Mouse (Mus musculus) A20 (cell line): ENCODE measurements around the gene Cops8.

Experiments
- DNase-seq: peaks from one replicate; pipeline ENCODE4 v3.0.0-alpha.2; 2011; ENCODE audit warnings: low read depth, low spot score

The Cops8 gene

DNA sequence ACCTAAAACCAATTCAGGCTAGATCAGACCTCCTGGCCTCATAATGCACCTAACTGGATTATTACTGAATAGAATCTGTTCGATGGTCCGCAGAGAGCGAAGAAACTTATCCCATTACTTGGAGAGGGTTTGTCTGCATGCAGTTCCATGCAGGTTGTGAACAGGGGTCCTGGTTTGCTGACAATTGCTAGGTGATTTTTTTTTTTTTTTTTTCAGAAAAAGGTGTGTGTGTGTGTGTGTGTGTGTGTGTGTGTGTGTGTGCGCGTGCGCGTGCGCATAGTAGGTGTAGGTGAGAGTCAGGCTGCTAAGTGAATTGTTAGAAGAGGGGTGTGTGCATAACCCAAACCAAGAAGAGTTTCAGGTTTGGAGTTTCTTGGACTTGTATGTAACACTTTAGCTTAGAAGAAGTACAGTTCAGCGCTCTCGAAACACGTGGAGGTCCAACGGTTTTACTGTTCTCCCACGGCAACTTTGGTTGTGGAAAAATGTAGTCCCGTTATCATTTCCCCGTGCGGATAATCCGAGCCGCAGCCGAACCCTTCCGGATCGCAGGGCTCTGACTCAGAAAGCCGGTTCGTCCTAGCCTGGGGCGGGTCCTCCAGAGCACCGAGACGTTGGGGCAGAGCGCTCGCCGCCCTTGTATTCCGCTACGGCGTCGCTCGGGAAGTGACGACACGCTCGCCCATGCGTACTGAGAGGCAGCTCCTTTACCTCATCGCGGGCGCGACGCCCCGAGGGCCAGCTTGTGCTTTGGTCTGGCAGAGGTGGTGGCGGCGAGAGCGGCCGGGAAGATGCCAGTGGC, at the start of gene Cops8:
Cops8 (plus strand) TSS at position 223 of the 802 bp plus-strand sequence.
- peak; percentile 94 for DNase-seq

DNA sequence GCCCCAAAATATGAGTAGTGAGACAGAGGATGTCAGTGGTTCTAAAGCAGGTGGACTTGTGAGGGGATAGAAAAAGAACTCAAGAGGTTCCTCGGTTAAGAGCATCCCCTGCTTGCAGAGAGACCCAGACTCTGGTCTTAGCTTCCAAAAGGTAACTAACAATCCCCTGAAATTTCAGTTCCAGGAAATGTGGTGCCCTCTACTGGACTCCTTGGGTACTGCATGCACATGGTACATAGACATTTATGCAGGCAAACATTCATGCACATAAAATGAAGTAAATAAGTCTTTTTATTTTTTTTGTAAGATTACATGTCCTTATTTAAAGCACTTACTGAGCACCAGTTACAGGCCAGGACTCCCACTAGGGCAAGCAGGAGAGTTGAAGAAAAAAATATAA, 45.6 kb upstream of the Cops8 start:
- DNase-seq = no peak

DNA sequence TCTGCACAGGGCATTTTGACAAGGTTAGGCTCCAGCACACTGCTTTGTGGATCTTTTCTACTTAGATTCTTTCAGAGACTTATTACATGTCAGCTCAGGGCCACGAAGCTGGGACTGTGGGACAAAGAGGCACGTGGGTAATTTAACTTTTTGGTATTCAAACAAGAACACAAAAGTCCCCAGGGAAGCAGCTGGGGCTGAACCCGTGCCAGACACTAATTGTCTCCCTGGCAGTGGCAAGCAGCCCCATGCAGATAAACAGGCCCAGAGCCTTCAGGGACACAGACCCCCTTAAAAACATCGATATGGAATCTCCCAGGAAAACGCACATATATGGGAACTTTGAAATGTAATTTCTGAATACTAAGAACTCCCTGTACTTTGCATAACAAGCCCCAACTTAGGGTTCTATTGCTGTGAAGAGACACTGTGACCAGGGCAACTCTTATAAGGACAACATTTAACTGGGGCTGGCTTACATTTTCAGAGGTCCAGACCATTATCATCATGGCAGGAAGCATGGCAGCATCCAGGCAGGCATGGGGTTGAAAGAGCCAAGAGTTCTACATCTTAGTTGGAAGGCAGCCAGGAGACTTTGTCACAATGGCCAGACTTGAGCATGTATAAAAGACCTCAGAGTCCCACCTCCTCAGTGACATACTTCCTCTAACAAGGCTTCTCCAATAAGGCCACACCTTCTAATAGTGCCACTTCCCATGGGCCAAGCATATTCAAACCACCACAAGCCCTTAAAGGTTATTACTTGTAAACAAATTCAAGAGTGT, 41.6 kb upstream of the Cops8 start:
- no peak for DNase-seq

DNA sequence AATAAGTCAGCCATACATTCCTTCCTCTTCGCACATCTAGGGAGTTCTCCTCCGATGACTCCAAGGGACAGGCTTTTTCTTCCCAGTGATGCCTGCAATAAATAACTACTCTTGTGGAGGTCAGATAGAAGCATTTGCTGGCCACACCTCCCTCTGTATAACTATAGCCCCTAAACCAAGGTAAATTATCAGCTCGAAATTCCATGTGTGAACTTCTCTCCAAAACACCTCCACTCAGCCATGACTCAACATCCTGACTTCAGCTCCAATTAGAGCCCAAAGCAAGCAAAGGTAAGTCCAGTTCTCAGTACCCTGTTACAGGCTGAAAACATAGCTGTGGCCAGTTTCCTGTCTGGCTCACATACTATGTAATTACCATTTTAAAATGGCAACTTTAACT, 38.8 kb upstream of the Cops8 start:
- no peak for DNase-seq

DNA sequence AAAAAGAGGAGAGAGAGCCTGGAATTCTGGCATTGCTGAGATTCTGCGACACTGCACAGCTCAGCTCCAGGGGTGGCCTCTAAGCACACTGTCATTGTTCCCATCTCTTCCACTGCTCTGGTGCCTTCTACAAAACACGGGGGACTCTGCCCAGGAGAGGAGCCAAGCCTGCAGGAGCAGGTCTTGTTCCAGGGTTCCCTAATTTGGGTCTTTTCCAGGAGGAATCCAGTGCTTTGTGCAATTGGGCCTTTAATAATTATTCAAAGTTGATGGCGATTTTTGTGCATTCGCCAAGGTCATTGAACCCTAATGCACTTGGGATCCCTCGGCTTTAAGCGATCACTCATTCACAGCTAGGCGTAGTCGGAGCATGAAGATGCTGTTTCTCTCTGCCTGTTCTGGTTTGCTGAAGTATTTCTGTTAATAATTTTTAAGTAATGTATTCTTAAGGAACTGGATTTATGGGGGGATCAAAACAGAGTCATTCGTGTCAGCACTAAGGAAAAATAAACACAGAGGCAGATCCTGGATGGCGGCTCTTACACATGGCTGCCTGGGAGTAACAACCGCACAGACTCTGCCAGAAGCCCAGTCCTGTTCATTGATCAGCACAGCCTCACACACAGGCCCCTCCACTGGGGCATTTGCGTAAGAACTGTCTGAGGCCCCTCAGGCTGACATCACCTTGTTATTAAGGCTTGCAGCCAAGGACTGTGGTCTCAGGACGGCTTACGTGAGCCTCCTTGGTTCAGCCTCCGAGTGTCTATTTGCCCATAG, 35.9 kb upstream of the Cops8 start:
- no peak for DNase-seq

DNA sequence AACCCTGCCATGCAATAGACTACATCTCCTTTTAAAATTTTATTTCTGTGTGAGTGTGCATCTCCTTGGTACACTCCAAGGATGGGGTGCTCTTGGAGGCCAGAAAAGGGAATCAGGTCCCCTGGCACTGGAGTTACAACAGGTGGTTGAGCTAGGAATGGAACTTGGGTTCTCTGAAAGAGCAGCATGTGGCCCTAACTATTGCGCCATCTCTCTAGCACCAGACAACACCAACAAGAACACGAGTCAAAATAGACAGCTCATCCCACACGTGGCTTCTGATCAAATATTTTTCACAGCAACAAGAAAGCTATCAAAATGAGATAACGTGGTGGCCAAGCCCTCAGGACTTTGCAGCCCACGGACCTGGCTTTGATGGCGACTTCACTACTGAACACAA, 28.9 kb upstream of the Cops8 start:
- DNase-seq = no peak

DNA sequence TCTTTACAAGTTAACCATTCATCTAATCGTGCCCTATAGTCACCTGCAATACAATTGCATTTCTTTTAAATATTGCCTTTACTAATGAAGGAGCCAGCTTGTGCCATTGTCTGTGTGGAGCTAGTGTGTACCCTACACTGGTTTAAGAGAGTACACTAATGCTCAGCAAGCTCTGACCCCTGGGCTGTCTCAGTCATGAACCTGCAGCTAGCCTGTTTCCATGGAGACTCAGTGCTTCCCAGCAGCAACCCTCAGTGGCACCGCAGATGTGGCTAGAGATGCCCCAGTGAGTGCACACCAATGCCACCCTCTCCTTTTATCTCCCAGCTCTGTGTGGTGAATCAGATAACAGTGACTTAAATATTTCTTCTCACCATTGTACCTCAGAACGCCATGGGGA, 27.9 kb upstream of the Cops8 start:
- DNase-seq = no peak

DNA sequence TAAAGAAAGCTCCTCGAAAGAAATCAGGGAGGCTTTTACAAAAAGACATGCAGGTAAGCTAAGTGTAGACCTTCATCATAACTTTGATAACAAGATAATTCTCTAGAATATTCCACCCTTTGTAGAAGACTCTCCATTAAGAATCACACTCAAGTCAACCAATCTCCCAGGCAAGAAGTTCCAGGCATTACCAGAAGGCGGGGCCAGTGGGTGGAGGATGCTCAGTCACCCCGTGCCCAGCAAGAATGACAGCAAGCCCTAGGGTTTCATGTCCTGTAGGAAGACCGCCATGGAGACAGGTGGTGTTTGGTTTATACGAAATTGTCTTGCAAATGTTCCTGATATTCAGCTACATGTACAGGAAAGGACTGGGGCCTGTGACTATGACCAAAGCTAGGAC, 25.4 kb upstream of the Cops8 start:
- no peak for DNase-seq

DNA sequence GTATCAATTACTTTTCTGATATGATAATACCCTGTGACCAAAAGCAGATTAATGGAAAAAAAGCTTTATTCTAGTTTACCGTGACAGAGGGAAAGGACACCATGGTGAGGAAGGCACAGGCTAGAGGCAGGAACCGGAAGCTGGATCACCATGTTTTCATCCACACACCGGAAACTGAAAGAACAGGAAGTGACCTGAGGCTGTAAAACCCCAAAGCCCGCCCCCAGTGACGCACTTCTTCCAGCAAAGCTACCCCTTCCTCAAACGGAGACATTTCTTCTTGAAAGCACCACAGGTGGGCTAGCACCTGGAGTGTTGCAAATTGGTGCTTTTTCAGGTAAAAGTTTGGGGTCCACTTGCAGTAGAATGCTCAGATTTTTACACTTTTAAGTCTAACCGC, 20.1 kb upstream of the Cops8 start:
- DNase-seq = no peak

DNA sequence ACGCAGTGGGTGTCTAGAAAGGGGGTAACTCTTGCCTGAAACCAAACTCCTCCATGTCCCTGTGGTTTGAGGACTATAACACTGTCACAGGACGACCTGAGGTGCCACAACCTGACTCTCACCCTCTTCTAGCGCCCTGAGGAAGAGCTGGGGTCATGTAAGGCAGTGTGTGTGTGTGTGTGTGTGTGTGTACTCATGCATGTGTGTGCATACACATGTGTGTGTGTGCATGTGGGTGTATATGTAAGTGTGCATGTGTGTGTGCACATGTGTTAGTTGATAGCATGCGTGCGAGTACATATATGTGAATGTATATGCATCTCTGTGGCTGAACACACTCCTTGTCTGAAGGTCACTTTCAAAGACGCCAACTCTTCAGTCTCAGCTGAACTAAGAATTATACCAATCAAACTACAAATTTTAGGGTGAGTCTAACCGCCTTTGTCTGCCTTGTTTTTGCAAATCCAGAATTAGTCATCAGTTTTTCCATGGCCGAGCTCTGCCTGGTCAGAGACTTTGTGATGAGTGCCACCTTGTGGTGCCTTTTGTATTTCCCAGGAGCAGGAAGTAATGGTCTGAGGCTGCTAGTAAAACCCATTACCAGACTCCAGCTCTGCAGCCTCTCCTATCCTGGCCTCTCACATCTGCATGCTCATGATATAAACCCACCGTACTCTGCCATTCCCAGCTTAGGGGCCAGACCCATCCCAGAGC, 14.6 kb upstream of the Cops8 start:
- peak; percentile 38 for DNase-seq

DNA sequence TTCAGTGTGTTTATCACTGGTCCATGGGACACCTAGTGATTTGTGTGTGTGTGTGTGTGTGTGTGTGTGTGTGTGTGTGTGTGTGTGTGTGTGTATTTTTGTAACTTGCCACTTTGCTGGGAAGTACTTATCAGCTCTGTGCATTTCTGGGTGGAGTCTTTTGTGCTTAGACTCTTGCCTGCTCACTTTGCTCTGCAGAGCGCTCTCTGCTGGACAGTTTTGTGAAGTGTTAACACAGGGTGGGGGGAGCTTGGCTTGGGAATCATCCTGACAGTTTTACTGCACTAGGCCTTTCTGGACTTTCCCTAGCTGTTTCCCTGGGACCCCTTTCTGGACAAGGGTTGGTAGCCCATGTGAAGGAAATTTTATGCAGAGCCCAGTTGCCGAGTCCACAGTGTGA, 12.0 kb upstream of the Cops8 start:
- DNase-seq = peak; percentile 31

DNA sequence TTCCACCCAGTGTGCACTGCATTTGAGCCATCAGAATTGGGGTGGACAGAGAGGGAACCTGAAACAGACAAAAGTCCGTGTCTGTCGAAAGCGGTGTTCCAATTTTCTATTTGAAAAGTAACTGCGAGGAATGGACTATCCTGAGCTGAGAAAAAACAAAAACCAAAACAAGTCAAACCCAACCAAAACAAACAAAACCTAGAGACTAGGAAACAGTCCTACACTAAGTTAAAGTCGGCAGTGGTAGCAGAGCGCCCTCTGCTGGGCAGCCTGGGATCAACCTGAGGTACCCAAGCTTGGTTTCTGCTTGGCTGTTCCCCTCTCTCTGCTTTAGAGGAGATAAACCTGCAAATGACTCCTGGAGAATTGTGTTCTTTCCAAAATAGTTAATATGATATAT, 10.0 kb upstream of the Cops8 start:
- peak; percentile 59 for DNase-seq

DNA sequence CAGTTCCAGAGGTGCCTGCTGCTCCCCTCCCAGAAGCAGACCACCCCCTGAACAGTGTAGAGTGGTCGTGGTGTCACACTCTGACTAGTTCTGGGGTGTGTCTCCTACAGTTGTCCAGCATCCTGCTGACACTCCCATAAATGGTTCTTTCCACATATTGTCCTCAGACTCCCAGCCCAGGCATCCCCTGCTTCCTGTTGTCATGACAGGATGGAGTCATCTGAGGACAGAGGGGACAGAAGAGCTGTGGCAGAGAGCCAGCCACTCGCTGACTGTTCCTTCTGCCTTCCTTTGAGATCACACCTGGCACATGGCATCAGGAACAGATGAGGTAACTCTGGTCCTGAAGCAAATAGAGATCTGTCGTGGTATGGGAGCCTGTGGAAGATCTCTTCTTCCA, 3.6 kb upstream of the Cops8 start:
- DNase-seq = no peak

DNA sequence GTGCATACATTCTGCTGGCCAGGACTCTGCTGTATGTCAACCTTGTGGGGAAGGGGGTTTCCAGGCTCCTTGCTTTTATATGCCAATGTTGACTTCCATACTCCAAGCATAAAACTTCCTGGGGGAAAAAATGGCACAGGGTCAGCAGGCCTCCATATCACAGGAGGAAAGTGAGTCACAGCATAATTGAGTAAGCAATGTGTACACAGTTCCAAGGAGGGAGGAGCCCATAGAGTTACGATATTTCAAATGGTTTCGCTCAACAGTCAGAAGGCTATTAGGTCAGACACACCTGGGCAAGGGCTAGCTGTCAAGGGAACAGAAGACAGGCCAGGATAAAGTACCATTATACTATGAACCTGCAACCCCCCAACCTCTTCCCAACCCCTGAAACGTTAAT, 1.7 kb upstream of the Cops8 start:
- DNase-seq = no peak

DNA sequence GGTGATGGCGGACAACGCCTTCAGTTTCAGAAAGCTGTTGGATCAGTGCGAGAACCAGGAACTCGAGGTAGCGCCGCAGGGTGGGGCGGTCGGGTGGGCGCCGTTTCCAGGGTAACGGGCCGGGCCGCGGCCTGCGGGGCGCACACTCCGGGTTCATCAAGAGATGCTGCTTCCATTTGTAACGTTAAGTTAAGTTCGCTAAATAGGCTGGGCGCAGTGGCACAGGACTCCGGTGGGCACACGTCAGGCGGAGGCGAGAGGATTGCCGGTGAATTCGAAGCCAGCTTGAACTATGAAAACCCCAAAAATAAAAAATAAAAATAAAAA, 743 bp downstream of the Cops8 start:
- DNase-seq = no peak

DNA sequence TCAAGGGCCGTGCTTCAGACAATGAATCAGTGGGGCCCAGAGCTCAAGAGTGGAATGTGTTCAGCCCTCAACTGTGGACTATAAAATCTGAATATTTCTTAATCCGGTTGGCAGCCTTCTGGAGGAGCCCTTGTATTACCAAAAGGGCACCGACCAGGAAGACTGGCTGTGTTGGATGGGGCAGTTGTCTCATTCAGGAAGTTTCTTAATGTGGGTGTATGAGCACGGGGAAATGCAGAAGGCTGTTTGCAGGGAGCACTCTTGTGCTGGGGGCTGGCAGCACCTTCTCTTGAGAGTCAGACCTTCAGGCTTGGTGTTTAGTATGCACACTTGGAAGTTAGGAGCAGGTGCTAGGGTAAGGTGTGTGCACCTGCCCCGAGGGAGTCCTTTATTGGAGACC, 6.6 kb downstream of the Cops8 start:
- DNase-seq = no peak

DNA sequence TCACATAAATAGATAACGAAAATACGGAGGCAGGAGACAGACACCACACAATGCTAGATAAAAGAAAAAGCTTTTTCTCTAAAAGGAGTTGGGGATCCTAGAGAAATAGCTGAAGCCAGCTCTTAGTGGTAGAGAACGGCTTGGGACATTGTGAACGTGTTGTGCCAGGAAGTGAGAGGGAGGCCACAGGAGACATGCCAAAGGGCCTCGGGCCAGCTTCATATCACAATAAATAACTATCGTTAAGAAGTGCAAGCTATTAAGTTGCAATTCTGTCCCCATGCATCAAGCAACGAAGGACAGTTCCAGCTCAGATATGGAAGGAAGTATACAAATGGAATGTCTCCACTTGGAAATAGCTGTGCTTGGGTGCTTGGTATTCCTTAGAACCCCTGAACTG, 14.5 kb downstream of the Cops8 start:
- DNase-seq = no peak

DNA sequence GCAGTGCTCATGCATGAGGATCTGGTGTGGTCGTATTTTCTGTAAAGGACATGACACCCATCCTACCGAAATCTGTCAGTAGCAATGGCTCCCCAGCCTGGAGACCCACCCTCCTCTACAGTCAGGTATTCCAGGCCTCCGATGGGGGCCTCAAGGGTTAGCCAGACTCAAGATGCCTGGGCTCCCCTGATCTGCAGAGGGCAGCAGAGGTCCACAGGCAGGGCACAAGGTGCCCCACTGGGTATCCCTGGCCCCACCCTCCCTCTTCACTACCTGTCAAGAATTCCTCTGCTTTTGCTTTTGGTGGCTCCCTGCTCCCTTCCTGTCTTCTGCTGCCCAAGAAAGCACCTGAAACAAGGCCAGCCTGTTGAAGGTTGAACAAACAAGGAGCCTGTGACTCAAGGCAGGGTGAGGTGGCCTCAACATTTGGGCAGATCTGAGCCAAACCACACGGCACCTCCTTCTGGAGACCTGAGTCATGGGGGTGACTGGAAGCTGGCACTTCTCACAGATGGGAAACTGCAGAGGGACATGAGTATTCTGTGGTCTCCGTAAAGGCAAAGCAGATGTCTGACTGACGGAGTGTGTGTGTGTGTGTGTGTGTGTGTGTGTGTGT, 30.7 kb downstream of the Cops8 start:
- DNase-seq = no peak

DNA sequence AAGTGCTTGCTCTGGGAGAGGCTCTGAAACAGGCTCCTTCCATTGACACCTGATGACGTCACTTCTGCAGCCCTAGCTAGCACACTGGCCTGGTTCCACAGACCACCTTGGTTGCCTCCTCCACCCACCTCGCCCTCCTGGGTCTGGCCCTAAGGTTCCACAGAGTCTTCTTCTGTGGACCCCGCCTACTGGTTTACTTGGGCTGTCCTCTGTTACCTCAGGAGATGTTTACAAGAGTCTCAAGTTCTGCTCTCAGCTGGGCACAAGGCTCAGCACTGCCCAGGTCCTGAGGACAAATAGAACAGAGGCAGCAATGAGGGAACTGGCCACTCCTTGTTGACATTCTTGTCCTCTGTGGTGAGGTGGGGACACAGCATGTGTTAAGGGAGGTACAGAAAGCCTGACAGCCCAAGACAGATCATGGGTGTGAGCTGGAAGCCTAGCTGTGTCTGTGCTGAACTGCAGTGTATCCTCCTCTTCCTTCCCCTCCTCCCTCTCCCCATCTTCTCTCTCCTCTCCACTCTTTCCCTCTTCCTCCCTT, 31.5 kb downstream of the Cops8 start:
- no peak for DNase-seq

DNA sequence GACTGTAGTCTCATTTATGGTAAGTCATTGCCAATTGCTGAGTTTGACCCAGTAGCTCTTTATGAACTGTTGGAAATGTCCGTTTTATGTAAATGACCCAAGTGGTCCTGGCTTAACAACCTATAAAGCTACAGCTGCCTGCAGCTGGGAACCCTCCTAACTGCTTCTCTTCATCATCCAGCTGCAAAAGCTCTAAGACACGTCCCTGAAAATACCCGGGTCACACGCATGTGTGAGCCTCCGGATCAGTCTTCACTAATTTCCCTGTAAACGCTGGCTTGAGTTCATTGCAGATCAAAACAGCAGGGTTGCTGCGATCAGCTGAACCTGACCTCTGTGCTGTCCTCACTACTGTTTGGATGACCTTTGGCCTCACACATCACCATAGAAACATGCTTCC, 35.6 kb downstream of the Cops8 start:
- DNase-seq = no peak

DNA sequence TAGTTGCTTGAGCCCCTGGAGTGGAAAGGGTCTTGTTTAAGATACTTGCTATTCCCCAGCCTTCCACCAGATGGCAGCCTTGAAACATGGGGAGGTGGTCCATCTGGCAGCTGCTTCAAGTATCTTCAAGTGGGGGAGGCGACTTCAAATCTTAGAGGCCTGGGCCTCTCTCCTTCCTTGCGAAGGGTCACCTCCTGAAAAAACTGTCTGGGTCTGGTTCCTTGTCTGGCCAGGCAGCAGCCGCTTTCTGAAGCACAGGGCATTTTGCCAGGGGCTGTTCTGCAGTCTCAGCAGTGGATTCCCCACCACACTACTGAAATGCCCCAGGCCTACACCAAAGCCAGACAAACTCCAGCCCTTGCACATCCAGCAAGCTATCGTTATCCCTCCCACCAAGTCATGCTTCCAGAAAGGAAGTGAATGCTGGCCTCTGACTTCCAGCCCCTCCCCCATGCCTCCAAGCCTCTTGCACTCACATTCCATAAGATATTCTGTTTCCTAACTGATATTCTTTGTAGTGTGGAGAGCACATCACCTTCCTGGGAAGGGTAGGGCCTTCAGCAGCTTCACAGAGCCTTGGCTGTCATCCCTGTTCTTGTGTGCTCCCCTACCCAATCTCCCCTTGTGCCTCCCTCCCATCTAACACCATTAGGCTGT, 48.1 kb downstream of the Cops8 start:
- peak; percentile 50 for DNase-seq
